Mouse (Mus musculus) spleen, adult 2 months (tissue): ENCODE data around the gene Rspry1.

Experiments used
- CTCF ChIP-seq: fragments of 200-500 bp; IDR thresholded peaks from 2 replicates; pipeline ENCODE4 v1.5.1; 2011; ENCODE audit warnings: mild to moderate bottlenecking, inconsistent platforms; ENCODE audit not compliant: insufficient read depth, insufficient read length, insufficient replicate concordance; ENCODE audit errors: extremely low read depth
- POLR2A ChIP-seq: fragments of 200-500 bp; IDR thresholded peaks from 2 replicates; pipeline ENCODE4 v1.6.1; 2011; ENCODE audit warnings: low read depth, low read length, inconsistent platforms

- TF ChIP-seq POLR2A: no peak
- TF ChIP-seq CTCF: no peak
Measured at GRCm38 (mm10) chr8:94684287-94684686, 82.5 kb downstream of the Rspry1 start.
